Mouse (Mus musculus) cerebral cortex, adult 2 months (tissue): ENCODE data around the gene Dcn.

Source experiments
- WGBS: fragments of 180-500 bp; shearing (Covaris S2); methylation state at CpG from one replicate; pipeline ENCODE4 v1.1.7; 2018; 5-methylcytosine and 5-hydroxymethylcytosine counted together

The Dcn gene

GRCm38 (mm10) chr10:97479004-97479766 lies at the start of gene Dcn:
Gene Dcn, plus strand, starts transcription at chr10:97479609.
- WGBS, result 20% methylated on average over 7 of the region's 7 CpGs

DNA sequence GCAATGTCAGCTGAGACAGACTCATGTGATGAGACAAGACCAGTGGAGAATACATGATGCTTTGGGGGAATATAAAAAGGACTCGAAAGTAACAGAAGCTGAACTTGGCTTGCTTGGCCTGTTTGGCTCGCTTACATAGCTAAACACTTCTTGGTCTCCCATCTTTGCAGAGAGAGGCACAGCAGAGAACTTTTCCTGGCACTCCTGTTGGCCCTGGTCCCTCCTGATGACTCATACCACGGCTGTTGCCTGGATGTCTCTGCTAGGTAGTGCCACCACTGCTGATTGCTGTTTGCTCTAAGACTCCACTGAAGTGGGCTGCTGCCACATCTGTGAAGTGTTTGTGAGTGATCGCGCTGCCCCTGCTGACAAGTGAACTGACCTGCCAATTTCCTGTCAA lies 42.7 kb upstream of the Dcn start:
- 34% methylated on average over 5 of the region's 5 CpGs for WGBS

- WGBS, result 45% methylated on average over 2 of the region's 2 CpGs
These were observed 37.1 kb upstream of the Dcn start for GRCm38 (mm10) chr10:97442300-97442699.

- WGBS, result 88% methylated on average over 4 of the region's 4 CpGs
These were observed 32.9 kb upstream of the Dcn start for GRCm38 (mm10) chr10:97446486-97446885.

DNA sequence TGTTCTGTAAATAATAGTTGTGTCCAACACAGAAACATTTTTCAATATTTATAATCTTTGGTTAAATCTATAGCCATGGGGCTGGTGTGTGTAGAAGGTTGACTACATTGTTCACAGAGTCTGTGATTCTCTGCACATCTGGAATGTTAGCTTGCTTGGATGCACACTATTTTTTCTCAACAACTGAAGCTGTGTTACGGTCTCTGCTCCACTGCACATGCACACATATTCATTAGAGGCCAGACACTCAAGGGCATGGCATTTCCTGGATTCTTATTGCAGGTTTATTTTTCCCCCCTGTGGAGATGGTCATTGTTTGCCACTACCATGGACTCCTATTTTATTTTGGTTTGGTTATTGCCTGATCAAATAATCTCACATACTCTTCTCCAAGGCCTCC lies 26.5 kb upstream of the Dcn start:
- 76% methylated on average over 1 of the region's 1 CpGs for WGBS

DNA sequence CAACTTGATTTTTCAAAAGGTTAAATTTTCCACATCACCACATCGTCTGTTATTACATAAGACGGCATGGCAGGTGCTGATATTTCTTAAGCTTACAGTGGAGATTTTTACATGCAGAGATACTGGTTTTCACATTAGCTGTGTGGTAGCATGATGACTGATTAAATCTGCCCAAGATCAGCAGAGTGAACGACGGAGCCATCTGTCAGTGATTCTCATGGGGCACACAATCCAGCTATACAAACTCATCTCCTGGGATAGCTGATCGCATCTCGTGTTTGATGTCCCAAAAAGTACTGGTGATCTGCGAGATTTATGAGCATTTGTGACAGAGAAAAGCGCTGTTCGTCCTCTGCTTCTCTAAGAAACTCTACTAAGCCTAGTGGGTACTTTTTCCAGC lies 25.9 kb upstream of the Dcn start:
- 85% methylated on average over 9 of the region's 9 CpGs for WGBS

DNA sequence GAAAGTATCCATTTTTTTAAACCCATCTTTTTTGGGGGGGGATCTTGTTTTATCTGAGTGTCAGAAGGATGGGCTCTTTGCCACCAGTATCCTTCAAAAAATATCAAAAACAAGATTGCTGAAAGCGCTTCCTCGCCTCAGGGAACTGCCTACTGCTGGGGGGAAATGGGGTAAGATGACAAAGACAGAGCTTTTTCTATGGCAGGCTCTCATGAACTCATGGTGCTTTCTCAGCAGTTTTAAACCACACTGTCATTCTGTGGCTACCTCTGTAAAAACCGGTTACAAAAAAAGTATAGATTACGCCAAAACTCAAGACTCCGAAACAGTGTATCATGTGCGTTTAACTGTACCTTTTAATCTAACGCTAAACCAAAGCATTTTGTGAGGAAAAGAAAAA lies 22.4 kb upstream of the Dcn start:
- 86% methylated on average over 7 of the region's 7 CpGs for WGBS

DNA sequence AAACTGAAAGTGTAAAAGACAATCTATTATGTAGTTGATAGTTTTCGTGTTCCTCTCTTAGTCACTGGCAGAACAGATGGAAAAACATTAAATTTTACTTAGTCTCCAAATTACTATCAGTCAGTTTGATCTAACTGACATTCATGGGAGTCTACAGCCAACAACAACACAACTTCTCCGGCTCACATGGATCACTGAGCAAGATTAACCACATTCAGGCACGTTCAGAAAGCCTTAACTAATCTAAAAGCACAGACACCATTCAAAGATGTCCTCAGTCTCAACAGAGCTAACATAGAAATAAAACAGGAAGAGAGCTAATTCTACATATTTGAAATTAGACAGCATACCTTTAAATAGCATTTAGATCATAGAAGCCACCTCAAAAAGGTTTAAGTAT lies 12.6 kb upstream of the Dcn start:
- 61% methylated on average over 3 of the region's 3 CpGs for WGBS

GRCm38 (mm10) chr10:97469411-97470140 lies 9.8 kb upstream of the Dcn start:
- 41% methylated on average over 3 of the region's 3 CpGs for WGBS

GRCm38 (mm10) chr10:97475460-97475859 lies 3.9 kb upstream of the Dcn start:
- 76% methylated on average over 6 of the region's 6 CpGs for WGBS

- 63% methylated on average over 3 of the region's 3 CpGs for WGBS
These were observed 1.1 kb upstream of the Dcn start for GRCm38 (mm10) chr10:97478259-97478658.

DNA sequence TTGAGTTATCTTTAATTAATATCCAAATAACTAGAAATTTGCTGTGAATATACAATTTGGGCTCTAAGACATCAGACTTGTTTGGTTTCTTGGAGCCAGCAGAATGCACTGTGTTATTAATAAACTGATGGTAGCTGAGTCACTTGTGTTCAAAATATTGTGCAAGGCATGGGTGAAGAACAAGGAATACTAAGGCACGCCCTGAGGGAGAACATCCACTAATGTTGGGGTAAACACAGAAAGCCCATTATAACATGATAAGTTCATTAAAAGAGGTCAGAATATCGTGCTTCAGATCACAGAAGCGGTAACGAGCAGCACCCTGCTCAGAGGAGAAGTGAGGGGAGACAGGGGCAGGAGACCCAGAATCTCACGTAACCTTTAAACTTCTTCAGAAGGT lies 2.7 kb downstream of the Dcn start:
- 82% methylated on average over 5 of the region's 5 CpGs for WGBS

DNA sequence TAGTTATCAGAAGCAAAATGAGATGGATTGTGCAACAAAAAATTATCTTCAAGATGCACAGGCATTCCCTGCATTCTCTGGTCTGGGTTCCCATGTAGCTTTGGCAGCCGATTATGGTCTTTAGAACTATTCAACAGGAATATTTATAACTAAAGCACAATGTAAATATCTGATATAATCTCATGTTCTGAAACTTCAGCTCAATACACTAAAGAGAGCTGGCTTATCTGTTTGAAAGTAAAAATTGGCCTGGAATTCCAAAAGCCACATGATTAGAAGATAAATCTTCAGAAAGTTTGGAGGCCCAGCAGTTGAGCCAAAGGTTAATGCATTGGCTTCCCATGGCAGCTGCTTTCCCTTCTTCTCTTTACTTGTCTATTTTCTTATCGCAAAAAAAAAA lies 4.6 kb downstream of the Dcn start:
- 71% methylated on average over 2 of the region's 2 CpGs for WGBS

DNA sequence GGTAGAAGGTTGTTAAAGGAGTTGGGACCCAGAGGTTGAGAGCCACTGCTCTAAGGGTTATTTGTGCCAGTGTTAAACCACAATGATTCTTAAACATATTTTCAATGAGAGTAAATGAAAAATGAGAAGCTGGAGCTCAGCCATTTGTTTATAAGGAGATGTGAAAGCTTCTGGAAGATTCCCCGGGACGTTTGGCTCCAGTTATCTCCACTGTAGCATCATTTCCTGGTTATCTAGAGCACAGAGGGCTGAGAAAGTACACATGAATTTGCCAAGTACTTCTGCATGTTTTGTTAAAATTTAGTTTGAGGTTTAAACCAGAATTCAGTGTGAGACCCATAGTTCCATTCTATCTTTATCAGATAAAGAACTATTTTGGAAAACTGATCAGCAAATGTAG lies 5.7 kb downstream of the Dcn start:
- WGBS, result 49% methylated on average over 2 of the region's 2 CpGs

DNA sequence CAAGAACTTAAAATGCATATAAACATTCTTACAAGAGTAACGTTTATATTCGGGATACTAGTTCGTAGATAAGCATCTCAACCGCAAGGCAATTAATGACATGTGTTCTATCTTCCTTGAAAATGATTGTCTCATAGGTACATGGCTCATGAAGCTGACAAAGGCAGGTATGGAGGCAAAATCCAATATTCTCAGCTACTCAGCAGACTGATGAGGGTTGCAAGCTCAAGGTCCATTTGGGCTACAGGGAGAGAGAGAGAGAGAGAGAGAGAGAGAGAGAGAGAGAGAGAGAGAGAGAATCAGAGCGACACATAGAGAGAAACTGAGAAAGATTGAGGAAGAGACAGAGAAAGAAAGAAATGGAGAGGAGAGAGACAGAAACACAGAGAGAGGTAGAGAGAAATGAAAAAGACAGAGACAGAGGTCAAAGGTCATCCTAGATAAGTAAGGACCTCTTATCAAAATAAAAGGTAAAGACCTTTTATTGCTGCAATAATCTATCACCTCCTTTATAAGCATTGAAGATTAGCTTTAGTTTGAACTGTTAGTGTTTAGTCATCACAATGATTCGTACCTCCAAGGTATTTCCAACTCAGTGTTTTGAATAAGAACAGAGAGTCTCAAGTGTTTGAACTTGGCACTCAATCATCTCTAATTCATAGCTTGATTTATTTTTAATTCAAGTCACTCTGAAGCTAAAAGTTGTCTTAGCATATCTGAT lies 8.0 kb downstream of the Dcn start:
- 95% methylated on average over 6 of the region's 6 CpGs for WGBS

GRCm38 (mm10) chr10:97492367-97492980 lies 13.1 kb downstream of the Dcn start:
- WGBS, result 55% methylated on average over 4 of the region's 4 CpGs

- WGBS, result 35% methylated on average over 5 of the region's 5 CpGs
These were observed 18.2 kb downstream of the Dcn start for GRCm38 (mm10) chr10:97497646-97498045.

DNA sequence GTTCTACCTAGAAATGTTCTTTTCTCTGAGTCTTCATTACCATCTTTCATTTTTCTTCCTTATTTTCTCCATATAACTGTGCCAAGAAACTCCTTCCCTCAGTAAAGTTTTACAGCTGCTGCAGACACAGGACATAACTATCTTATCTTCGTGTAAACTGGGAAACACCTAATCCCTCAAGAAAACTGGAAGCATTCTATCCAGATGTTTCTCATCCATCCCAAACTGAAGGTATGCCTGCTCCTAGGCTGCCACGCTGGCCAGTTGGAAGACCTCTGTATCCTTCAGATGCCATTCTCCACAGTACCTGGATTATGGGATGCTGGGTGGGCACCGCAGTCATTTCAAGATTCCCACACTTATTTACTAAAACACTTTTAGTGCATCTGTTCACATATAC lies 44.0 kb downstream of the Dcn start:
- WGBS, result 91% methylated on average over 3 of the region's 3 CpGs

GRCm38 (mm10) chr10:97535697-97536096 lies 56.3 kb downstream of the Dcn start:
- 86% methylated on average over 4 of the region's 4 CpGs for WGBS

- WGBS, result 76% methylated on average over 2 of the region's 2 CpGs
These were observed 57.5 kb downstream of the Dcn start for GRCm38 (mm10) chr10:97536921-97537320.

DNA sequence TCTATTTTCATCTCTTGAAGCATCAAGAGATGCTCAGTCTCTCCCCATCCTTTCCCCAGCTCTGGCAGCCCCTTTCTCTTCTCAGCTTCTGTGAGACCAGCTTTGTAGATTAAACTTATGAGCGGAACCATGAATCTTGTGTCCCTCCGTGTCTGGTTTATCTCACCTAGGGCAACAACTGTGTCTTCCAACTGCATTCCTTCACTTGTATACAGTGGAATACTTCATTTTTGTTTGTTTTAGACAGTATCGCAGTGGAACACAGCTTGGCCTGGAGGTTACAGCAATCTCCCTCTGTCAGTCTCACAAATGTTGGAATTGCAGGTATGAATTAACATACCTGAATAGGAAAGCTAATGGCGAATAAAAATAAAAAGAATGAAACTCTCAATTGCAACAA lies 58.8 kb downstream of the Dcn start:
- 91% methylated on average over 4 of the region's 4 CpGs for WGBS

DNA sequence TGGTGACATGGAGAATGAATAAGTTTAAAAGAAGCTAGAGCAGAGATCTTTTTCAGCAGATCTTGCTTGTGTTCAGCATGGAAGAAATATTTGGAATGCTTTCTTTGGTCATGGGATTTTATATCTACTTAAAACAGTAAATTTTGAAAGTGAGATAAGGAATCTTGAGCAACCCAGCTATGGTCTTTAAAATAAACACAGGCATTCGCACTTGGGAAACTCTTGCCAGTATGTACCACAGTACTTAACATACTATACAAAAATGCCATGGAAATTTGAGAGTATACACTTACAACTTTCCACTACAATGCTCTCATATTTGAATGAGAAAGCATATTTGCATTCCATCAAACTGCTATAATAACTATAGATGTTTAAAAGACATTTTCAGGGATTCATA lies 68.3 kb downstream of the Dcn start:
- WGBS, result 72% methylated on average over 1 of the region's 1 CpGs
